Mouse (Mus musculus): ENCODE measurements around the gene Ap2m1.

Gene Ap2m1

DNA sequence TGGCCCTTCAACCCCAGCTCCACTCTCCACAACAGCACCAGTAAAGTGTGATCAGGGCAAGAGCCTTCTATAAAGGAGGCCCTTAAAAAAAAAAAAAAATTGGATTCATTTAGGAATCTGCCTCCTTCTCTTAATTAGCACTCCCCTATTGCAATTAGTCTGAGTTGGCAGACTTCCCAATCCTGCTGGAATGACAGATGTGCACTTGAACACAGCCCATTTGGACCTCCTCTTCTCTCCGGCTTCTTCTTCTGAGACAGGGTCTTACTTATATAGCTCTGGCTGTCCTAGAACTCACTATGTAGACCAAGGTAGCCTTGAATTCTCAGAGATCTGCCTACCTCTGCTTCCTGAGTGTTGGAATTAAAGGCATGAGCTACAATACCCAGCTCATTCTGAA is 5.9 kb upstream of the Ap2m1 start:
- DNase-seq (ENCODE audit: low spot score in 2 of 2) = no peak

DNA sequence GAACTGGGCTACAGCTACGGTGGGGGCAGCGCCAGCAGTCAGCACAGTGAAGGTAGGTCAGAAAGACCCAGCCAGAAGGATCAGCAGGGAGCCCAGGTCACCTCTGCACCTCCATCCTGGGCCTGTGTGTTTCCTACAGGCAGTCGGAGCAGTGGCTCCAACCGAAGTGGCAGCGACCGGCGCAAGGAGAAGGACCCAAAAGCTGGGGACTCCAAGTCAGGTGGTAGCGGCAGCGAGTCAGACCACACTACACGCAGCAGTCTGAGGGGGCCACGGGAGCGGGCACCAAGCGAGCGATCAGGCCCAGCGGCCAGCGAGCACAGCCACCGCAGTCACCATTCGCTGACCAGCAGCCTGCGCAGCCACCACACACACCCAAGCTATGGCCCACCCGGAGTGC is 4.3 kb upstream of the Ap2m1 start:
- DNase-seq (ENCODE audit: low spot score in 2 of 2) = no peak

DNA sequence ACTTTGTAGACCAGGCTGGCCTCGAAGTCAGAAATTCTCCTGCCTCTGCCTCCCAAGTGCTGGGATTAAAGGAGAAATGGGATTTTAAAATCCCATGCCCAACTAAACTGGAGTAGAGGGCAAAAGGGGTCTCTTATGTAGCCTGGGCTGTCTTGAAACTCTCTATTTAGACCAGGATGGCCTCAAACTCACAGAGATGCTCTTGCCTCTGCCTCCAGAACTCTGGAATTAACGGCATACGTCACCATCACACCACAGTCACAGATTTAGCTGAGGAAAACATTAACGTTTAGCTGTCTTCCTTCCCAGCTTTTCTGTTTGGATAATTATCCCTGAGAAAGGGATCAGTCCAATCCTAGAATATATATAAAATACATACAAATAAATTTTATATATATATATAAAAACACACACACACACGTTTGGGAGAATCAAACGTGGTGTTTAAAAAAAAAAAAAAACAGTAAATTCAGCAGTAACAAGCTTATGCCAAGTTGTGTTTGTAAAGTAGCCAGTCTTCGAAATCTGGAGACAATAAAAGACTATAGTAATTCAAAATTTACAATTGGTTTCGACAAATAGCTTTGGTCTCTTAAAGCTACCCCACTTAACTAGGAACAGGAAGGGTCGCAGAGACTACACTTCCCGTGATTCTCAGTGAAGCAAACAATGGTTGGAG is 522 bp upstream of the Ap2m1 start:
- DNase-seq (ENCODE audit: low spot score in 2 of 2) = no peak

DNA sequence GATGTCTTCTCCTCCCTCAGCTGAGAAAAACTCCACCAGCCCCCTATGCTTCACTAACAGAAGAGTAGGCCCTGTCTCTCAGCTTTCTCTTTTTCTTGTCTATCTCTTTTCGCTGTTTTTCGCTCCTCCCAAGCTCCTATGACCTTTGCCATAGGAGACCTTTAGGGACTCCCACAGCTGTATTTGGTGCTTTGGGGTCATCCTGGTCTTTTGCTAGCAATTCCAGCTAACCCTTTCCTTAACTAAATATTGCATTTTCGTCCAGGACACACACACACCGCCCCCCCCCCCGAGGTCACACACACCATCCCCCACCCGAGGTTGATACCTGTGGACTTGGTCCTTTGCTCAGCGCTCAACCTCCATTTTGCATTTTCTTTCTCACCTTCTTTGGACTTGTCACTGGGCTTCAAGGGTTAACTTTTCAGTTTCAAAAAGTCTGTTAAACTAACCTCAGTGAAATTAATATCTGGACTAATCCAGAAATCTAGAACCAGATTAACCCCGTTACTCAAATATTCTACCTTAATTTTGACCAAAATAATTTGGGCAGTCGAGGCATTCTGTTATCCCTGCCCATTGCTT is 895 bp downstream of the Ap2m1 start:
- no peak for DNase-seq (ENCODE audit: low spot score in 2 of 2)

DNA sequence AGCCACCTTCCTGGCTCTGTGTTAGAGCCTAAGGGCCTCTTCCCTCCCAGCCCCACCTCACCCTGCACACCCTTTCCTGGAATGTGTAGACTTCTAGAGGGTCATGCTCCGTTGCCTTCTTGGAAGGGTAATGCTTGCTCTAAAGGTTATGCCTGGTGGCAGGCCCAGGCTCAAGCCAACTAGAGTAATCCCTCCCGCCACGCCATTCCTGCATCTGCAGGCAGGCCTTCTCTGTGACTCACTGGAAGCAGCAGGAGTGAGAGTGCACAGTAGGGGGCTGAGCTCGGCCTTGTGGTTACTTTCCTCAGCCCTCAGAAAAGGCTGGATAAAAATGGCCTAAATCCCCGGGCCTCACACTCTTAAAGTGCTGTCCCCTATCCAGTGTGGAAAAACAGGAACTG is 1.8 kb downstream of the Ap2m1 start:
- DNase-seq (ENCODE audit: low spot score in 2 of 2) = no peak

DNA sequence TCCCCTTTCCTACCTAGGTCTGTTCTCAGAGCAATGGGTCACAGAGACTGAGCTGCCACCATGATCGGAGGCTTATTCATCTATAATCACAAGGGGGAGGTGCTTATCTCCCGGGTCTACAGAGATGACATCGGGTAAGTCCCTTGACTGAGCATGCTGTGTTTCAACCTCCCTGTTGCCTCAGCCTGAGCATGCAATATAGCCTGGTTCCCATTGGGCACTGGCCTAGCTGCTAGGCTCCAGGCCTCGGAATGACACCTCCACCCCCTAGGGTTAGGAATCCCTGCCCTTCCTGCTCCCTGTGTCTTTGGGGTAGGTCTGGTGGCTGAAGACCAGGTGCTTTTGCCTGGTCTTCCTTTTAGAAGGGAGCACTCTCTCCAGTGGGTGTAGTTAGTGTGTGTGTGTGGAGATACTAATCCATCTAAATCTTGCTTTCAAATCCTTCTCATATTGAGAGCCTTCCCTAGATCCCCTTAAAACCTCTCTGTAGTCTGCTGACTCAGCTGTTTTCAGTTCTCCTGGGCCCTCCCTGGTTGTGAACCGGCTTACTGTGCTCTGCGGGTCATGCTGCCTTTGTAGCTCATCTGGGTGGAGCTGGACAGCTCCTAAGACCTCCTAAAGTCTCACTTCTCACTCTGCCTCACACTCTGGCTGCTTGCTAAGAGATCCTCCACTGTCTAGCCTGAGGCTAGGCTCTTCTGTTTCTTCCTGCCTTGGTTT is 2.5 kb downstream of the Ap2m1 start:
- no peak for DNase-seq (ENCODE audit: low spot score in 2 of 2)

DNA sequence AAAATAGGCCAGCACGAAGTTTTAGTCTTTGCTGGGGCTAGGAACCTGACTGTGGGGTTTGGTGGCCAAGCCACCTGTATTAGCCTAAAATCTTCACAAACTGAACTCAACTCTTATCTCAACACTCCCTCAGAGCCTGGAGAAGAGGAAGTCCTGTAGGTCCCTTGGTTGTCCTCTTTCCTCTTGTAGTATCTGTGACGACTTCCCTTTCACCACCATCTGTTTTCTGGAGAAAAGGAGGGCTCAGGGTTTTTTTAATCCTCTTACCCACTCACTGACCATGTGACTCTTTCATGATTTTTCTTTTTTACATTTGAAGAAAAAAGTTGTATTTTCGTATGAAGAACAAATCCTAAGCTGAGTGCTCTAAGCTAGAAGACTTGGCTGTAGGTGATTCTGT is 4.4 kb downstream of the Ap2m1 start:
- DNase-seq (ENCODE audit: low spot score in 2 of 2) = no peak

DNA sequence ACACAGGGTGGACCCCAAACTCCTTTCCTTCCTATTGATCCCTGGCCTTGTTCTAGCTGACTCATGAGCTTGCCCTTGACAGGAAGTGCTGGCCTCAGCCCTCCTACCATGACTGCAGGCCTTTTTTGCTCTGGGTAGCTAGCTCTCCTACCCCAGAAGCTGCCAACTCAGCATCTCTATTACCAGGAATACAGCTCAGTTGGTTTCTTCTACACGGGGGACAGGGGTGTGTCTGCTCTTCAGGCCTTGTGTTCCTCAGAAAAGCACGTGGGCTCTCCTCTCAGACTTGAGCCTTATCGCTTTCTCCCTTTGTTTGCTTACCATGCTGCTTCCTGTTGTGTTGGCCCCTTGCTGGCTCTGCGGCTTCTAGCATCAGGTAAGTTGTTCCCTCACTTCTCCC is 5.2 kb downstream of the Ap2m1 start:
- no peak for DNase-seq (ENCODE audit: low spot score in 2 of 2)

DNA sequence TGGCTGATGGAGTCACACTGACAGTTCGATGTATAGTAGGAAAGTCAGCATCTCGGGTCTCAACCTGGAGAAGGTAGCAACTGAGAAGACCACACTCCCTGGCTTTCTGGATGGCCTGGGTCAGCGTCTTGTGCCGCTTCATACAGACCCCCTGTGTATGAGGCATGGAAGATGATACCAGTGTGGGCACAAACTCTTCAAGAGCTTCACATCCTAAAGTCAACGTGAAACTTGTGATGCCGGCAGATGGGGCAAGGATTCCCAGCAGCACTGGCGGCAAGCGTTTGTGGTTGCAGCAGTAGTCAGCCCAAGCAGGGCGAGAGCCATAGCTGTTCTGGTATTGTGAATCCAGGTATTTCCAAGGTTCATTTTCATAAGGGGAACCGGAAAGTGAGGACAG is 10.4 kb downstream of the Ap2m1 start:
- DNase-seq (ENCODE audit: low spot score in 2 of 2) = no peak

DNA sequence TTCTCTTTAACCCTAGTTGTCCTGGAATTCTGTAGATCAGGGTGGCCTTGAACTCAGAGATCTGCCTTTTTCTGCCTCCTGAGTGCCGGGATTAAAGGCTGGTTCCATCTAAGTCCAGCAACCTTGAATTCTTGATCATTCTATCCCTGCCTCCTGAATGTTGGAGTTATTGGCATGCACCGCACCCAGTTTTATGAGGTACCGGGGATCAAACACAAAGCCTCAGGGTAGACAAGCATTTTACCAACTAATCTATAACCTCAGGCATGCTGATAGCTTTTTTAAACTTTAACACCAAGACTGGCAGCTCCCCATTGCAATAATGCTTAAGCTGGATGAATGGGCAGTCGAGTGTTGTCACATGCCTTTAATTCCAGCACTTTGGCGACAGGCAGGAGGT is 12.1 kb downstream of the Ap2m1 start:
- DNase-seq (ENCODE audit: low spot score in 2 of 2) = no peak

DNA sequence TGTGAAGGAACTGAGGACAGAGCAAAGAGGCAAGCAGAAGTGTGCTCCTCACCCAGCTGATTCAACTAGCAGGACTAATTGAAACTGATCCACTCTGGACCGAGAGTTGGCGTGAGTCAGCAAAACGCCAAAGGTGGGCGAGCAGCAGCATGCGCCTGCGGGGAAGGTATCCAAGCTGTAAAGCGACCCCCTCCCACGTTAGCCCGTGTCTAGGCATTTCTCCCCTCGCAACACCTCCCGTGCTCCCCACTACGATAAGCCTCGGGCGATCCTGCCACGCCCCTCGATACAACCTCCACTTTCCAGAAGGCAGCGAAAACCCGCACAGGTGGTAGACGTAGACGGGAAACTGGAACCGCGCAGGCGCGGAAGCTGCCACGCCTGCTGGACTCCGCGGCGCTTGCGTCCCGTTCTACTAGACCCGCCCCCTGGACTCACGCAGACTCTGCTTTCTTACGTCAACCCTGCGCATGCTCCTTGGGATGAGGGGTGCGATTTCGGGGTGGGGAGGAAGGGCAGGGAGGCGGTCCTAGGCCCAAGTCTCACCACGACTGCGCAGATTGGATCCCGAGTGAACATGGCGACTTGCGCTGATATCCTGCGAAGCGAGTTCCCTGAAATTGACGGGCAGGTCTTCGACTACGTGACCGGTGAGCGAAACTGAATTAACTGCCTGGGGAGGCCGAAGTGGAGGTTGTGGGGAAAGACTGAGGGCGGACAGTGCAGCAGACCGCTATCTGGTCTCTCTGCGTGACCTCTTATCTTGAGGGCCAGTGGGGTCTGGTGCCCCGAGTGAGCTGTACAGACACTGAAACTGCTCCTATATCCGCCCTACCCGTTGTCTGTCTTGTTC is 13.0 kb downstream of the Ap2m1 start, which contains the start of gene Abcf3:
TSS of gene Abcf3 (plus strand) at position 482 of the 853 bp plus-strand sequence.
- peak; percentile 97 to 98 for DNase-seq (ENCODE audit: low spot score in 2 of 2)

DNA sequence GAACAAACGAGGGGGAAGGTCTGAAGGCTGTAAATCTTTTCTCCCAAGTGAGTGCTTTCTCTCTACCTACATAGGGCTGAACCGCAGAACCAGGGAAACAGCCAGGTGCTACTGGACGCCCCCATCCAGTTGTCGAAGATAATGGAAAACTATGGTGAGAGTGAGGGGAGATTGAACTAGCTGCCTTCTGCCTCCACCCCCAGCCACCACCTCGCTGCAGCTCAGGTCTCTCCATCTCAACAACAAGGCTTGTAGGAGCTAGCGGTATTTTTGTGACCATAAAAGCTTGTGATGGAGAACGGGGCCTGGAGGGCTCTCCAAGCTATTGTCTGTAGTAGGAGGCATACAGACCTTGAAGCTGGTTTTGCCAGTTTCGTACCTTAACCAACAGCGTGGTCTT is 13.9 kb downstream of the Ap2m1 start:
- no peak for DNase-seq (ENCODE audit: low spot score in 2 of 2)

DNA sequence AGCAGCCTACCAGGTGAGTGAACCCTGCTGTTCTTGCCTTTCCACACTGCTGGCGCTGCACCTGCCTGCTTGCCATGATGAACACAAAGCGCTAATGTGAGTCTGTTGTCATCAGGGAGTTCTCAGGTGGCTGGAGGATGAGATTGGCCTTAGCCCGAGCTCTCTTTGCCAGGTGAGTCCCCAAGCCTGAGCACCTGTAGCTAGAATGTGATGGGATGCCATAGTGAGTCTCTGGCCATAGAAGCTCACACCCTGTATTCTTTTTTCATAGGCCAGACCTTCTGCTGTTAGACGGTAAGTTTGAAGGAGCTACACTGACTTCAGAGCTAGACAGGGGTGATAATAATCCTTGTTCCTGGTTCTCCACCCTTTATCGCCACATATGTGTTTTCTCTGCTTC is 16.4 kb downstream of the Ap2m1 start:
- DNase-seq (ENCODE audit: low spot score in 2 of 2) = no peak

DNA sequence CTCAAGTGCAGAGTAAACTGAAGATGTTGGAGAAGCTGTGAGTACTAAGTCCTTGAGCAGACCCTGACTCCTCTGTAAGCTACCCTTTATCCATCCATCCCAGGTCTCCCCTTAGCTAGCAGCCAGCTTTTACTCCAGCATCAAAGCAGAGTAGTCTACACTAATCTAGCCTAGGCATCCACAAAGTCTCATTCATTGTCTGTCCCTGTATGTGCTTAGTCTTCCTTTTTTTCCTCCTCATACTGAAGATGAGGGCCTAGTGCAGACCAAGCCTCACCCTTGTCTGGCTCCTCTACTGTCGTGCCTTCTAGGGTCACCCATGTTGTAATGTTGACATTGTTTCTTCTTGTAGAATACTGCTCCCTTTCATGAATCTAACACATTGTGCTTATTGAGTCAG is 17.3 kb downstream of the Ap2m1 start:
- no peak for DNase-seq (ENCODE audit: low spot score in 2 of 2)

DNA sequence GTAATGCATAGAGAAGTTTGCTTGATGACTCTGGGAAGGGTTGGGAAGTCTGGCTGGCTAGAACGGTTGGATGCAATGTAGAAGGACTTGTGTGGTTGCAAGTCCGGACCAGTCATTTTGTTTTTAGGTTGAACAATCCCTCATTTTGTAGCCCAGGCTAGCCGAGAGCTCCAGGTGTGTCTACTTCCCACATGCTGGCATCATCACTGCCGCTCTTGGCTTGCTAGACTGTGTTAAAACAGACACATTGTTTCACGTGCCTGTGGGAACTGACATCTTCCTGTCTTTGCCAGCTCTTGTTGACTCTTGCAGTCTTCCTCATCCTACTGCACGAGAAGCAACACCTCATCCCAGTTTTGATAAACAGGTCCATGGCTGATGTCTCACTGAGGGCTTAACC is 19.7 kb downstream of the Ap2m1 start:
- no peak for DNase-seq (ENCODE audit: low spot score in 2 of 2)

DNA sequence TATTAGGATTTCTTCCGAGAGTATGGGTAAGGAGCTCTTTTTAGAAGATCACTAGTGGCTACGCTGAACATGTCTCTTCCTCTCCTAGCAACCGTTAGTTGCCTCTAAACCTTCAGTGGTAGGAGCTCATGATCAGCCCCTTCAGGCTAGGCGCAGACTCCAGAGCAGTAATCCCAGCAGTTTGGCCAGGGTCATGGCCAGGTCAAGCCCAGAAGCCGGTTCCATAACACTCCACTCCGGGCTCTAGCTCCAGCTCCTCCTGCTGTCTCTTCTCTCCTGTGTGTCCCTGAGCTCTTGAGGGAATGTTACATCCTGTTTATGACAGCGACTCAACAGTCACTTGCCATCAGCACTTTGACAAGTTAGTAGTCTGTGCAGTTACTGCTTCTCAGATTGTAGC is 22.1 kb downstream of the Ap2m1 start:
- no peak for DNase-seq (ENCODE audit: low spot score in 2 of 2)

DNA sequence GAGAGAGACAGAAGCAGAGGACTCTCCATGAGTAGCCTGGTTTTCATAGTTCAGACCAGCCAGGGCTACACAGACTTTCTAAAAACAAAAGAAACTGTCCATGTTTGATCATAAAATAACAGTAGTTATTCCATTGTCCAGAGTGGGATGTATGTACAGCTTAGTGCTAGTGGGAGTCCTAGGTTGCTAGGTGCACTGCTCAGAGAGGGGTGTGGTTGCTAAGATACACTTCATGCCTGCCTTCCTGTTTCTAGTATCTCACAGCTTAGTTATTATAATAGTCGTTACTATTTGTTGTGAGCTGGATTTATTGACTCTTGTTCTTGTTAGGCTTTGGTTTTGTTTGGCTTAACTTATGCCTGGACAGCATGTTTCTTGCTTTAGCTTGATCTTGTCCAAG is 29.8 kb downstream of the Ap2m1 start:
- DNase-seq (ENCODE audit: low spot score in 2 of 2) = no peak

DNA sequence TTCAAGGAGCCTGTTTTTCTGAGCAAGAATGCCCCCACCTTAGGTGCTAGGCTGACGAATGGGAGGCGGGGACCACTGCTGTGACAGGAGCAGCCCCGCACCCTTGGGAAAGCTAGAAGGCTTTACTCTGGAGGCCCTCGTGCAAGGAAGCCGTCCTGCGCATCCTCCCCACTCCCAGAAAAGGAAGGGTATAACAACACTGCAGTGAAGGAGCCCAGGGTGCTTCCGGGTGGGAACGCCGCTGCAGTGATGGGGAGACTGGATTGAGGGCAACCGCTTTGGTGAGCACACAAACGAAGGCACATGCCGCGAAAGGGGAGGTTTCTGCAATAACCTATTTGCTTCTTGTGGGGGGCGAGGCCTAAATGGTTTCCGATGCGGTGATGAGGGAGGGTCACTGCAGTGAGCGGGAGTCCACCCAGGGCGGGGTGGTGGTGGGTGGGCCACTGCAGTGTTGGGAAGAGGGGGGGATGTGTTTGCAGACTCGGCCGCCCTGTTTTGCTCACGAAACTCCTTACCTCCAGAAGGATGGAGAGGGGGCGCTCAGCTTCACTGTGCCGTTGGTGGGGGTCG is 54.2 kb downstream of the Ap2m1 start, which contains the start of gene Vwa5b2:
TSS of gene Vwa5b2 (plus strand) at position 106 of the 573 bp plus-strand sequence.
- no peak for DNase-seq (ENCODE audit: low spot score in 2 of 2)

DNA sequence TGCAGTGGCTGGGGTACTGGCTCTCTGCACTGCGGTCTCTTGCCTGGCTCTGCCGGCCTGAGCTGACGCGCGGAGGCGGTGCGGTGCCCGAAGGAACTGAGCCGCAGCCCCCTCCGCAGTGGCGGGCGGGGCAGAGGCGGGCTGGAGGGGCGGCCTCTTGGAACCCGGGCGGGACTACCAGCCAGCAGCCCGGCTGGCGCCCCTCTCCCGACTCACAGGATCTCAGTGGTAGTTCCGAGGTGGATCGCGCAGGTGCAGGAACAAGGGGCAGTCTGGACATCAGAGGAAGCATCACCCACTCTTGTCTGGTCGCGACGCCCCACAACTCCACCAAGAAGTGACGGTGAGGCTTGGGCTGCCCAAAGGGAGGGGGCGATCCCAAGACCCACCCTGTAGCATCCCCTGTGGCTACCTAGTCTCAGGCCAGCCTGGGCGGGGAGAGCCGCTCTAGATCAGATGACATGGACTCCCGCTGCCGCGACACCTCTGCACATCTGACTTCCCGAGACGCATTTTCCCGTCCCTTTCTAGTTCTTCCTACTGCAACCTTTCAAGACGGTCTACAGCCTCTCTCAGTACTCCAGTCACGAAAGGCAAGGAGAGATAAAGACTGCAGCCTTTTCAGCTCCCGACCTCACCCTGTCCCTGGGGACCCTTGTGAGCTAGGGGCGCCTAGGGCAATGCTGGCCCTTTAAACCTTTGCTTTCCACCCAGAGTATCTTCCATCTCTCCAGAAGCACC is 54.8 kb downstream of the Ap2m1 start:
- no peak for DNase-seq (ENCODE audit: low spot score in 2 of 2)

DNA sequence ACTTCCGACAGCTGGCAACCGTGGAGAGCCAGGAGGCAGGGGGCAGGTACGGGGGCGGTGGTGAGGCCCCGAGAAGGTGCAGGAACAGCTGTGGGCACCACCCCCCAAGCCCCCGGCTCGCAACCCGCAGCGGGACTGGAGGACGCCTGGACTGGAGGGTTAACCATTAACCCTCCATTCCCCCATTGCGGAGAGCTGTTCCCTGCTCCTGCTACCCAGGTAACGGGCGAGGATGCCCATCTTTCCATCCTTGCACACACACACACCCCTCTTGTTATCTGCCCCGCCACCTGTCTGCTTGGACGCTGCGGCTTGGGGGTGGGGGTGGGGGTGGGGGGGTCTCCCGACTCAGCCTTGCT is 55.4 kb downstream of the Ap2m1 start:
- no peak for DNase-seq (ENCODE audit: low spot score in 2 of 2)

DNA sequence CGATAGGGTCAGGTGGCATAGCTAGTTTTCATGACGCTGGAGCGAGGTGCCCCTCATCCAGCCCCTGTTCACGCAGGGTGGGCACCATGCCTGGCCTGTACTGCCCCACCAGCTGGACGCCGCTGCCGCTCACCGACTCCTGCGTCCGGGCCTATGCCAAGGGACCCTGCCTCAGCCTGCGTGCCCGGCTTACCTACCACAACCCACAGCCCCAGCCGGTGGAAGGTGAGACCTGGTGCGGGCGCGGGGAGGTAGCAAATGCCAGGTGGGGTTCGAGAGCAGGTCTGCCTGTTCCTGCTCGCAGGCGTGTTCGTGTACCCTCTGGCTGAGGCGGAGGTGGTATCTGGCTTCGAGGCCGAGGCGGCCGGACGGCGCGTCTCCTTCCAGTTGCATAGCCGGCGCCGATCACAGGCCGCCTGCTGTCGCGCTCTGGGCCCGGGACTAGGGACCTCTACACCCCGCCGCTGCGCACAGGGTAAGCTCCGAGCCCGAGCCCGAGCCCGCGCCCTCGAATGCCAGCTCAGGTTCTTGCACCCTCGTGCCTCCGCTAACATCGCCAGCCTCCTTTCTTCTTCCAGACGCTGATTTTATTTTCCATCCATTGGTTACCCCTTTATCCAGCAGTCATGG is 55.9 kb downstream of the Ap2m1 start:
- no peak for DNase-seq (ENCODE audit: low spot score in 2 of 2)

All from thymus, postnatal 10 days (tissue).